Mouse (Mus musculus) heart, postnatal 0 days (tissue): ENCODE measurements around the gene Ssbp3. TPM values are rescaled to one million over a fixed set of nuclear protein-coding genes. Genes with fewer than 3 reads are reported as not detected.

Experiments
- ATAC-seq: fragments of 200-750 bp; cut with Nextera tagmentation; 2 replicates; pipeline ENCODE4 v1.8.0; 2017; ENCODE audit warnings: low read depth, moderate number of reproducible peaks, moderate library complexity; ENCODE audit not compliant: insufficient read depth
- DNase-seq: peaks from one replicate; pipeline ENCODE4 v3.0.0-alpha.2; 2016; ENCODE audit warnings: low spot score
- H3K27ac ChIP-seq: fragments of 300-500 bp; sonication (generic); 2 replicates; pipeline ENCODE4 v1.5.1; 2014; ENCODE audit warnings: low read depth, mild to moderate bottlenecking
- H3K27me3 ChIP-seq: fragments of 300-500 bp; sonication (generic); 2 replicates; pipeline ENCODE4 v1.6.1; 2014; ENCODE audit warnings: low read length, mixed read lengths; ENCODE audit not compliant: control insufficient read depth, insufficient read depth
- H3K36me3 ChIP-seq: fragments of 300-500 bp; sonication (generic); replicated peaks from 2 replicates; pipeline ENCODE4 v1.6.1; 2014; ENCODE audit warnings: low read length, mixed read lengths; ENCODE audit not compliant: control insufficient read depth, insufficient read depth
- H3K4me1 ChIP-seq: fragments of 300-500 bp; sonication (generic); 2 replicates; pipeline ENCODE4 v1.6.1; 2014; ENCODE audit warnings: antibody characterized with exemption; ENCODE audit not compliant: control insufficient read depth, insufficient read depth
- H3K4me2 ChIP-seq: fragments of 300-500 bp; sonication (generic); 2 replicates; pipeline ENCODE4 v1.6.1; 2014; ENCODE audit warnings: low read depth, mild to moderate bottlenecking, low read length, moderate library complexity
- H3K4me3 ChIP-seq: fragments of 300-500 bp; sonication (generic); 2 replicates; pipeline ENCODE4 v1.5.1; 2014; ENCODE audit warnings: low read depth, low read length
- H3K9ac ChIP-seq: fragments of 300-500 bp; sonication (generic); replicated peaks from 2 replicates; pipeline ENCODE4 v1.6.1; 2014; ENCODE audit warnings: low read depth, low read length, mixed read lengths
- H3K9me3 ChIP-seq: fragments of 300-500 bp; sonication (generic); replicated peaks from 2 replicates; pipeline ENCODE4 v1.6.1; 2016; ENCODE audit warnings: low read length; ENCODE audit not compliant: control insufficient read depth
- CTCF ChIP-seq: IDR thresholded peaks from 2 replicates; pipeline ENCODE4 v1.5.1; 2016; ENCODE audit warnings: antibody characterized with exemption, control low read depth, low read depth
- EP300 ChIP-seq: IDR thresholded peaks from 2 replicates; pipeline ENCODE4 v1.6.1; 2016; ENCODE audit warnings: antibody characterized with exemption, low read depth
- WGBS: fragments of 180-500 bp; shearing (Covaris S2); extraction: QIAGEN DNeasy Blood & Tissue Kit; methylation state at CpG from one replicate; pipeline ENCODE4 v1.1.7; 2014; 5-methylcytosine and 5-hydroxymethylcytosine counted together
- polyA plus RNA-seq: library from polyadenylated mRNA; unstranded; fragments of >200 nt; fragmentation: Nextera tagmentation; extraction: Ambion mirVana; gene quantifications from 2 replicates; pipeline ENCODE4 v1.2.1, GENCODE M21; 2015
- total RNA-seq: library from RNA; depleted of rRNA; stranded (reverse); fragments of >200 nt; gene quantifications from 2 replicates; pipeline ENCODE4 v1.2.3, GENCODE M21; 2014; ENCODE audit warnings: low replicate concordance

Gene Ssbp3
- total and polyA plus RNA-seq, 2 experiments from 2014 or later: 25.9 to 35.6 TPM

DNA sequence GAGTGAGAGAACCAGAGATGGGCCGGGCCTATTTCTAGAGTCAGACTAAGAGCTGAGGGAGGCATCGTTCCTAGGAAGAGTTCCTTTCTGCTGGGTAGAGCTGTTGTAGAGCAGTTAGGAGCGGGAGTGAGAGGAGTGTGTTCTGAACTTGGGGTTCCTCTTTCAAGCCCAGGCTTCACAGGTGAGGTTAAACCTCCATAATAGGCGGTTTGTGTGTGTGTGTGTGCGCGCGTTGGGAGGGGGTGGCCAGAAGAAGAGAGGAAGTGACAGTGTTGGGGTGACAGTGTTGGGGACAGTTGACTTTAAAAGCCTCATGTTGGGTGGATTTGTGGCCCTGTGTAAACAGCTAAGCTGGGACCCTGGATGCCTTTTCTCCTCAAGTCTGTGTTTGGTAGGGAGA, 22.1 kb downstream of the Ssbp3 start:
- no peak overlapping the region for H3K4me3 ChIP-seq
- peaks cover 9% of the 10 kb centered on the region; the same call in 1 of the 2 replicates for H3K36me3 ChIP-seq
- TF ChIP-seq CTCF (no peak), EP300 (no peak)
- DNase-seq (no peak), ATAC-seq (no peak)
- whole genome bisulfite sequencing: 87% methylated on average over 7 of the region's 7 CpGs
- no peaks in the 10 kb centered on the region for H3K27me3 ChIP-seq
- no peak overlapping the region for H3K4me2 ChIP-seq
- H3K9me3 ChIP-seq: no peaks in the 10 kb centered on the region
- no peak overlapping the region for H3K9ac ChIP-seq
- peaks cover 31% of the 10 kb centered on the region for H3K4me1 ChIP-seq
- no peak overlapping the region for H3K27ac ChIP-seq

DNA sequence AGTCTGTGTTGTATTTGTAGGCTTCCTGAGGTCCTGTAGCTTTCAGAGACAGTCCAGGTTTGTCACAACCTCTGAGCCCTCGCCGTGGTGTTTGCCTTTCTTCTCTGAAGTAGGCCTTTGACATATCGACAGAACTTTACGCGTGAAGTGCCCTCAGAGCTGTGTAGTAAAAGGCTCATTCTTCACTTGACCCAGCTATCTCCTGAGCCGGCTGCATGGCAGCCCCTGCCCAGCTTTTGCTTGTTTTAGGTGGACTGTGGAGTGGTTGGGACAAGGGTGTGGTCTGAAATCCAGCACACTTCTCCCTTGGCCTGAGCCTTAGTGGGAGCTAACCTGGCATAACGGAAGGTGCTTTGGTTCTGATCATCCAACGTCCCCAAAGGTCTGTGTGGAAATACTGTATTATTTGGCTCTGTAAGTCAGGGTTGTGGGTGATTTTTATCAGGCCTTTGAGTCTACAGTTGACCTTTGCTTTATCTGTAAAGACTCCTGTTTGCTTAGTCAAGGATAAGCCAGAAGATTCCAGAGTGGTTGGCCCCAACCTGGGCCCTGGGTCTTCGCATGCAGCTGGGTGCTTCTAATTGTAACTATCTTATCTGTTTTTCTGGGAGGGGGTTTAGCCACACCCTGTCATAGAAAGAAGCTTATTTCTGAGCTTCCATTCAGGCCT, 23.4 kb downstream of the Ssbp3 start:
- TF ChIP-seq CTCF: no peak
- no peak for TF ChIP-seq EP300
- no peak overlapping the region for H3K27ac ChIP-seq
- no peaks in the 10 kb centered on the region for H3K9me3 ChIP-seq
- WGBS: 59% methylated on average over 9 of the region's 9 CpGs
- no peak overlapping the region for H3K4me3 ChIP-seq
- no peaks in the 10 kb centered on the region for H3K27me3 ChIP-seq
- ATAC-seq (no peak), DNase-seq (no peak)
- peaks cover 9% of the 10 kb centered on the region; the same call in 1 of the 2 replicates for H3K36me3 ChIP-seq
- peaks cover 32% of the 10 kb centered on the region for H3K4me1 ChIP-seq
- H3K4me2 ChIP-seq: no peak overlapping the region
- no peak overlapping the region for H3K9ac ChIP-seq

DNA sequence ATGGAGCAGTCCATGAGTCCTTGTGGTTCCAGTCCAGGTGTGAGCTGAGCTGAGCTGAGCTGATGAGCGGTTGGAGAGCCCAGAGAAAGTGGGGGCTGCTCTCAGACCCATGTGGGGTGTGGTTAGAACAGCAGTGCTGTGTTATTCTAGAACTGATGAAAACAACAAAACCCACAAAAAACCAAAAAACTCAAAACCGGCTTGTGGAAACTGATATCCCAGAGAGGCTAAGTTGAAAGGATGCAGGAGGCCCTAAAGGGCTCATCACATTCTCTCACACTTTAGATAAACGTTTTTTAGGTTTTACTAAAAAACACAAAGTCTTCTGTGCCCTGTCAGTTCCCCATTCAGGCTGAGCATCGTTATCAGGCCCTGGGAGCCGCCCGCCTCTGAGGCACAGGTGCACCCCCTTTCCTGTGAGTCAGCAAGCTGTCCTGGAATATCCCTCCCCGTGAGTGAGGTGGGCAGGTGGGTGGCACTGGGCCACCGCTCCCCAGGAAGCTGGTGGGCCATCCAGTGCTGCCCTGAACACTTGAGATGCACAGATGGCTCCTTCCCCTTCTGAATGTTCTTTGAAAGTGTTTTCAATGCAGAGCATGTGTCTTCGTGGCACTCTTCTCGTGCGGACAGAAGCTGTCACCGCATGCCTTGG, 24.6 kb downstream of the Ssbp3 start:
- Histone ChIP-seq H3K4me1 (peaks cover 33% of the 10 kb centered on the region), H3K9ac (no peak overlapping the region), H3K4me2 (no peak overlapping the region), H3K27me3 (no peaks in the 10 kb centered on the region), H3K36me3 (peaks cover 9% of the 10 kb centered on the region; the same call in 1 of the 2 replicates), H3K4me3 (no peak overlapping the region), H3K27ac (no peak overlapping the region), H3K9me3 (no peaks in the 10 kb centered on the region)
- 57% methylated on average over 12 of the region's 12 CpGs for WGBS
- ATAC-seq (no peak), DNase-seq (no peak)
- no peak for TF ChIP-seq EP300
- no peak for TF ChIP-seq CTCF

DNA sequence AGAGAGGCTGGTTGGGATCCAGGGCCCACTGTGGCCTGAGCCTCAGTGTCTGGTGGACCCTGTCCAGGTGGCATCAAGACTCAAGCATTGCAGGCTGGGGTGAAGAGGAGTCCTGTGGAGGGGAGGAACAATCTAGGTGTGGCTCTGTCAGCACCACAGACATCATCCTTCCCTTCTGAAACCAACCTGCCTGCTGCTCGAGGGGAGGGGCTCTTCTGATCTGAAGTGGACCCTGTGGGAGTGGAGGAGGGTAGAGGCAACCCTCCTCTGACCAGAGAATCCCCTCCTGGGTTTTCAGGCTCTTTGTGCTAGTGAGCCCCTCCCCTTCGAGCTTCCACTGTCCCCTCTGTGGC, 25.1 kb downstream of the Ssbp3 start:
- peaks cover 33% of the 10 kb centered on the region for H3K4me1 ChIP-seq
- H3K36me3 ChIP-seq: peaks cover 9% of the 10 kb centered on the region; the same call in 1 of the 2 replicates
- TF ChIP-seq CTCF (no peak), EP300 (no peak)
- no peak overlapping the region for H3K9ac ChIP-seq
- no peak overlapping the region for H3K4me2 ChIP-seq
- H3K9me3 ChIP-seq: no peaks in the 10 kb centered on the region
- no peak overlapping the region for H3K4me3 ChIP-seq
- 26% methylated on average over 2 of the region's 2 CpGs for WGBS
- H3K27ac ChIP-seq: no peak overlapping the region
- ATAC-seq: no peak
- DNase-seq: no peak
- H3K27me3 ChIP-seq: no peaks in the 10 kb centered on the region

DNA sequence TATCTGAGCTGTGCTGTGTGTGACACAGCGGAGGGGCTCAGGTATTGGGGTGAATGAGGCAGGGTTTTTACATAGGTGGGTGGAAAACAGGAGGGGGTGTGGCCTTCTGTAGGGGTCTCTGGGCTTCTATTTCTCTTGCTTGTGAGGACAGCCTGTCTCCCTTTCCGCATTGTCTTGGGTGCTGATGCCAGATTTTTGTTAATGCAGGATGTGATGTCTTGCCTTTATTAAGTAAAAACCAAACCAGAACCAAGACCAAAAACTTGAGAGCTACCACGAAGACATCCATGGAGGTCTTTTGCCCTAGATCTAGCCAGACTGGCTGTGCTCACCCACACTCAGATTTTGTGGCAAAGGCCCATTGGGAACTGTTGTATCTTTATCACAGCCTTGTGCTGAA, 25.5 kb downstream of the Ssbp3 start:
- H3K4me1 ChIP-seq: peaks cover 38% of the 10 kb centered on the region
- no peaks in the 10 kb centered on the region for H3K27me3 ChIP-seq
- 0 out of 2 replicates have a peak overlapping the region, but pooled peaks have one; percentile 44 for H3K9ac ChIP-seq
- 78% methylated on average over 3 of the region's 3 CpGs for WGBS
- ATAC-seq: no peak
- no peaks in the 10 kb centered on the region for H3K9me3 ChIP-seq
- H3K27ac ChIP-seq: peak overlapping the region; percentile 69
- no peak overlapping the region for H3K4me2 ChIP-seq
- TF ChIP-seq CTCF (no peak), EP300 (no peak)
- H3K4me3 ChIP-seq: no peak overlapping the region
- H3K36me3 ChIP-seq: peaks cover 9% of the 10 kb centered on the region; the same call in 1 of the 2 replicates
- DNase-seq: no peak
